Mouse (Mus musculus): ENCODE measurements around the gene Fxn.

Gene Fxn

GRCm38 (mm10) chr19:24280601-24281228 is at the start of gene Fxn:
Gene Fxn, minus strand, starts transcription at chr19:24280605.
- DNase-seq (ENCODE audit: low read depth): peak; percentile 74

- DNase-seq (ENCODE audit: low read depth): no peak
Observed at GRCm38 (mm10) chr19:24327921-24328320, 47.5 kb upstream of the Fxn start.

- DNase-seq (ENCODE audit: low read depth): no peak
Observed at GRCm38 (mm10) chr19:24326969-24327368, 46.6 kb upstream of the Fxn start.

GRCm38 (mm10) chr19:24325692-24326091 is 45.3 kb upstream of the Fxn start:
- DNase-seq (ENCODE audit: low read depth): no peak

- no peak for DNase-seq (ENCODE audit: low read depth)
Observed at GRCm38 (mm10) chr19:24323841-24324613, 43.6 kb upstream of the Fxn start.

GRCm38 (mm10) chr19:24321900-24322311 is 41.5 kb upstream of the Fxn start:
- no peak for DNase-seq (ENCODE audit: low read depth)

- no peak for DNase-seq (ENCODE audit: low read depth)
Observed at GRCm38 (mm10) chr19:24321211-24321899, 41.0 kb upstream of the Fxn start.

- DNase-seq (ENCODE audit: low read depth): no peak
Observed at GRCm38 (mm10) chr19:24318172-24318571, 37.8 kb upstream of the Fxn start.

- DNase-seq (ENCODE audit: low read depth): no peak
Observed at GRCm38 (mm10) chr19:24317731-24318130, 37.3 kb upstream of the Fxn start.

GRCm38 (mm10) chr19:24317038-24317591 is 36.7 kb upstream of the Fxn start:
- DNase-seq (ENCODE audit: low read depth): no peak

GRCm38 (mm10) chr19:24316060-24316725 is 35.8 kb upstream of the Fxn start:
- DNase-seq (ENCODE audit: low read depth): no peak

GRCm38 (mm10) chr19:24315234-24315633 is 34.8 kb upstream of the Fxn start:
- DNase-seq (ENCODE audit: low read depth): no peak

- DNase-seq (ENCODE audit: low read depth): no peak
Observed at GRCm38 (mm10) chr19:24314676-24315075, 34.3 kb upstream of the Fxn start.

GRCm38 (mm10) chr19:24312556-24313342 is 32.3 kb upstream of the Fxn start:
- no peak for DNase-seq (ENCODE audit: low read depth)

- DNase-seq (ENCODE audit: low read depth): no peak
Observed at GRCm38 (mm10) chr19:24312046-24312445, 31.6 kb upstream of the Fxn start.

GRCm38 (mm10) chr19:24308305-24308705 is 27.9 kb upstream of the Fxn start:
- DNase-seq (ENCODE audit: low read depth): no peak

GRCm38 (mm10) chr19:24307271-24308221 is 27.1 kb upstream of the Fxn start:
- no peak for DNase-seq (ENCODE audit: low read depth)

GRCm38 (mm10) chr19:24306351-24306750 is 25.9 kb upstream of the Fxn start:
- DNase-seq (ENCODE audit: low read depth): no peak

GRCm38 (mm10) chr19:24302198-24302597 is 21.8 kb upstream of the Fxn start:
- no peak for DNase-seq (ENCODE audit: low read depth)

- DNase-seq (ENCODE audit: low read depth): no peak
Observed at GRCm38 (mm10) chr19:24301768-24302148, 21.4 kb upstream of the Fxn start.

All from naive thymus-derived CD4-positive, alpha-beta T cell, adult 2 months (primary cell).